Mouse (Mus musculus) hindbrain, embryonic 12.5 days (tissue): ENCODE data around the gene Lce1m. TPM values are rescaled to one million over a fixed set of nuclear protein-coding genes. Genes with fewer than 3 reads are reported as not detected.

Experiments
- ATAC-seq: fragments of 200-750 bp; cut with Nextera tagmentation; 2 replicates; pipeline ENCODE4 v1.8.0; 2017; ENCODE audit warnings: moderate TSS enrichment; ENCODE audit not compliant: low FRiP score
- H3K27ac ChIP-seq: fragments of 300-500 bp; sonication (generic); 2 replicates; pipeline ENCODE4 v1.5.1; 2016; ENCODE audit warnings: mild to moderate bottlenecking
- H3K27me3 ChIP-seq: fragments of 300-500 bp; sonication (generic); 2 replicates; pipeline ENCODE4 v1.6.1; 2016; ENCODE audit warnings: mild to moderate bottlenecking
- H3K36me3 ChIP-seq: fragments of 300-500 bp; sonication (generic); 2 replicates; pipeline ENCODE4 v1.6.1; 2016; ENCODE audit warnings: mild to moderate bottlenecking
- H3K4me1 ChIP-seq: fragments of 300-500 bp; sonication (generic); 2 replicates; pipeline ENCODE4 v1.6.1; 2016
- H3K4me2 ChIP-seq: fragments of 300-500 bp; sonication (generic); replicated peaks from 2 replicates; pipeline ENCODE4 v1.6.1; 2016; ENCODE audit warnings: mild to moderate bottlenecking
- H3K4me3 ChIP-seq: fragments of 300-500 bp; sonication (generic); 2 replicates; pipeline ENCODE4 v1.5.1; 2016; ENCODE audit warnings: mild to moderate bottlenecking
- H3K9ac ChIP-seq: fragments of 300-500 bp; sonication (generic); 2 replicates; pipeline ENCODE4 v1.6.1; 2016; ENCODE audit warnings: mild to moderate bottlenecking, moderate library complexity
- H3K9me3 ChIP-seq: fragments of 300-500 bp; sonication (generic); replicated peaks from 2 replicates; pipeline ENCODE4 v1.6.1; 2016; ENCODE audit warnings: mild to moderate bottlenecking
- WGBS: fragments of 180-500 bp; shearing (Covaris S2); methylation state at CpG from one replicate; pipeline ENCODE4 v1.1.7; 2016; 5-methylcytosine and 5-hydroxymethylcytosine counted together
- polyA plus RNA-seq: library from polyadenylated mRNA; unstranded; fragments of >200 nt; fragmentation: Nextera tagmentation; extraction: Ambion mirVana; gene quantifications from 2 replicates; pipeline ENCODE4 v1.2.1, GENCODE M21; 2016

Gene Lce1m
- polyA plus RNA-seq, 1 experiment from 2014 or later = not detected

DNA sequence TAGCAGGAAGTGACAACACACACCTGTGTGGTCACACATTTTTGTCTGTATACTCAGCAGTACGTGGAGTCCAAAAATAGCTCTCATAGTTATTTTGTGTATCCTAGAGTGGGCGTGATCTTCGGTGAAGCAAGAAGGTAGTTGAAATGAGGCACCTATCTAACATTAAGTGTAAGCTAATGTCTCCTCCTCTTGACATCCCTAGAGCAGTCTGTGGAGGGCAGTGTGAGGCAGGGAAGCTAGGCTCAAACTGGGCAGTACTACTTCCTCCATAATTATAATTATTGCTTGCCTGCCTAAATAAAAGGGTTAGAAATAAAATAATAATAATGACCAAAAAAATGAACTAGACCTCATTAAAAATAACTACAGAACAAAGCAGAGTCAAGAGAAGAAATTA, 18.2 kb downstream of the Lce1m start:
- ATAC-seq = no peak
- H3K4me3 ChIP-seq = no peak overlapping the region
- H3K27me3 ChIP-seq = no peaks in the 10 kb centered on the region
- no peak overlapping the region for H3K9ac ChIP-seq
- no peaks in the 10 kb centered on the region for H3K36me3 ChIP-seq
- WGBS = 83% methylated on average over 3 of the region's 3 CpGs
- no peak overlapping the region for H3K4me2 ChIP-seq
- H3K4me1 ChIP-seq = no peaks in the 10 kb centered on the region
- no peaks in the 10 kb centered on the region for H3K9me3 ChIP-seq
- H3K27ac ChIP-seq = no peak overlapping the region

DNA sequence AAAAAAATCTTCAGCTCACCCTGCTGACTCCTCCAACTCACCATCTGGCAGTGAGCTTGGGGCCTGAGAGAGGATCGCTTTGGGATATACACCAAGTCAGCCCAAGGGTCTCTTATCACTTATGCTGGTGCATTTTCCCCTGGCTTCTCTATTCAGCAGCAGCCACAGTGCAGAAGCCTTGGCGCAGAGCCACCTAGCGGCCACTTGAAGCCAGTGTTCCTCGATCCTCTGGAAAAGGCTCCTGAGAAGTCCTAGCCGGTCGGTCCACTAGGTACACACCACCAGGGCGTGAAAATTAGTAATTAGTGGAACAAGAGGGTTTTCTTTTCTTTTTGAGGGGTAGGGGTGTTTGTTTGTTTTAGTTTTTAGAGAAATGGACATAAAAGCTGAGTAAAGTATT, 20.2 kb downstream of the Lce1m start:
- WGBS = 7% methylated on average over 7 of the region's 7 CpGs
- no peak overlapping the region for H3K4me3 ChIP-seq
- H3K9ac ChIP-seq = no peak overlapping the region
- H3K4me1 ChIP-seq = no peaks in the 10 kb centered on the region
- peak; percentile 81 for ATAC-seq
- H3K9me3 ChIP-seq = no peaks in the 10 kb centered on the region
- no peaks in the 10 kb centered on the region for H3K27me3 ChIP-seq
- H3K4me2 ChIP-seq = no peak overlapping the region
- no peak overlapping the region for H3K27ac ChIP-seq
- no peaks in the 10 kb centered on the region for H3K36me3 ChIP-seq

DNA sequence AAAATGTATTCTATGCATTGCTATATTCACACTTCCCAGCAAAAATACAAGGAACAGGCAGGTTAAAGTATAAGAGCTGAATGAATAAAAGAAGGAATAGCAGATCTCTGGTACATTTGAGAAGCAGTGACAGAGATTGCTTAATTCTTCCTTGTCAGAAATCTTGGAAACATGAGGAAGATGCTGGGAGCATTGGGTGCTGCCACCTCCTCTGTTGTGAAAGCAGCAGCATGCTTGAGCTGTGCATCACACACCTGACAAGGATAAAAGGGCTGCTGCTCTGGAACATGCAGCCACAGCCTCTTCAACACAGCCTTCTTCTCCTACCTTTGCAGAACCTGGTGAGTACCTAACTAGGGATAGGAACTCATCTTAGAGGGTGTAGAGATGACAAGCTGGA, 26.9 kb downstream of the Lce1m start, which contains the start of gene Lce3f:
Gene Lce3f (plus strand): TSS at position 301 of the 400 bp plus-strand sequence.
- no peak for ATAC-seq
- Histone ChIP-seq H3K4me3 (no peak within 1 kb of the TSS), H3K36me3 (no peaks in the 10 kb centered on the region), H3K27ac (no peak within 1 kb of the TSS), H3K4me1 (no peaks in the 10 kb centered on the region), H3K4me2 (no peak within 1 kb of the TSS), H3K9ac (no peak within 1 kb of the TSS), H3K9me3 (no peaks in the 10 kb centered on the region), H3K27me3 (no peaks in the 10 kb centered on the region)

DNA sequence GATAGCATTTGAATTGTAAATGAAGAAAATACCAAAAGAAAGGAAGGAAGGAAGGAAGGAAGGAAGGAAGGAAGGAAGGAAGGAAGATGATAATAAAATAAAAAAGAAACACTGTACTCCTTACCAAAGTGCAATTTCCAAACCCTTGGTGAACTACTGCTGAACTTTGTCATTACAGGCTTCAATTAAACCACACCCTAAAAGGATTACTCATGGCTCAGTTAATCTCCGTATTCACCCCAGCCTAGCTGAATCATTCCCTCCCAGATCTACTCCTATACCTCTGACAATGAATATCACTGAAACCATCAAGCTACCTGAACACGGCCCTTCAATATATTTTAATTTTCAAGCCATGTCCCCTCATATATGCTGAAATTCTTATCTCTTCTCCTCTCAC, 40.4 kb downstream of the Lce1m start:
- WGBS = 82% methylated on average over 2 of the region's 2 CpGs
- Histone ChIP-seq H3K9ac (no peak overlapping the region), H3K9me3 (no peaks in the 10 kb centered on the region)

More for the DNA sequence above, 40.4 kb downstream of the Lce1m start:
- no peak overlapping the region for H3K27ac ChIP-seq
- H3K27me3 ChIP-seq = no peaks in the 10 kb centered on the region
- ATAC-seq = no peak
- H3K4me1 ChIP-seq = no peaks in the 10 kb centered on the region
- H3K4me2 ChIP-seq = no peak overlapping the region
- no peak overlapping the region for H3K4me3 ChIP-seq
- no peaks in the 10 kb centered on the region for H3K36me3 ChIP-seq

Other genes starting within 250 kb of the Lce1m start
- gene Lce1i, start 240.2 kb downstream of the Lce1m start, polyA plus RNA-seq = not detected in 2 replicates
- gene Lce1j, start 228.5 kb downstream of the Lce1m start, polyA plus RNA-seq = not detected in 2 replicates
- not detected in 2 replicates for gene Lce1k, start 211.2 kb downstream of the Lce1m start, polyA plus RNA-seq
- gene Kprp, start 191.8 kb downstream of the Lce1m start, polyA plus RNA-seq = not detected in 2 replicates
- not detected in 2 replicates for gene Lce1l, start 167.8 kb downstream of the Lce1m start, polyA plus RNA-seq
- gene 2310050C09Rik, start 148.8 kb downstream of the Lce1m start, polyA plus RNA-seq = not detected in 2 replicates
- not detected in 2 replicates for gene Lce3a, start 92.8 kb downstream of the Lce1m start, polyA plus RNA-seq
- not detected in 2 replicates for gene Lce3b, start 86.1 kb downstream of the Lce1m start, polyA plus RNA-seq
- gene Lce3c, start 74.6 kb downstream of the Lce1m start, polyA plus RNA-seq = not detected in 2 replicates
- gene Lce3d, start 61.7 kb downstream of the Lce1m start, polyA plus RNA-seq = not detected in 2 replicates
- not detected in 2 replicates for gene Lce3e, start 52.0 kb downstream of the Lce1m start, polyA plus RNA-seq
- gene Lce3f, start 26.8 kb downstream of the Lce1m start, polyA plus RNA-seq = 0.42 TPM in 1 of 2 replicates, not detected in the other
- 0.41 TPM in 1 of 2 replicates, not detected in the other for gene Crct1, start 3.4 kb downstream of the Lce1m start, polyA plus RNA-seq
- gene Gm4858, start 49.8 kb upstream of the Lce1m start, polyA plus RNA-seq = not detected in 2 replicates
- gene Crnn, start 125.7 kb upstream of the Lce1m start, polyA plus RNA-seq = not detected in 2 replicates
- gene Flg2, start 178.2 kb upstream of the Lce1m start, polyA plus RNA-seq = not detected in 2 replicates